Mouse (Mus musculus) stomach, postnatal 0 days (tissue): ENCODE measurements around the gene Insm2. TPM values are rescaled to one million over a fixed set of nuclear protein-coding genes. Genes with fewer than 3 reads are reported as not detected.
A peak's percentile ranks its signal among the peaks of the same experiment; 100 is the strongest.
"Not testable (repeated sequence)": the region's sequence is repeated elsewhere in the genome, so short reads cannot be mapped to it uniquely, and the experiment has no call there.

ENCODE experiments used
- ATAC-seq: fragments of 200-750 bp; cut with Nextera tagmentation; 2 replicates; pipeline ENCODE4 v1.8.0; 2017; ENCODE audit not compliant: low FRiP score, low TSS enrichment
- DNase-seq: peaks from one replicate; pipeline ENCODE4 v3.0.0-alpha.2; 2016; ENCODE audit warnings: low spot score
- H3K27ac ChIP-seq: fragments of 300-500 bp; sonication (generic); replicated peaks from 2 replicates; pipeline ENCODE4 v1.5.1; 2014; ENCODE audit warnings: mild to moderate bottlenecking, control low read depth
- H3K27me3 ChIP-seq: fragments of 300-500 bp; sonication (generic); 2 replicates; pipeline ENCODE4 v1.6.1; 2014; ENCODE audit warnings: low read length; ENCODE audit not compliant: control insufficient read depth, insufficient read depth
- H3K36me3 ChIP-seq: fragments of 300-500 bp; sonication (generic); 2 replicates; pipeline ENCODE4 v1.6.1; 2014; ENCODE audit warnings: low read length, mixed read lengths; ENCODE audit not compliant: control insufficient read depth, insufficient read depth
- H3K4me1 ChIP-seq: fragments of 300-500 bp; sonication (generic); replicated peaks from 2 replicates; pipeline ENCODE4 v1.6.1; 2014; ENCODE audit warnings: antibody characterized with exemption; ENCODE audit not compliant: control insufficient read depth, insufficient read depth
- H3K4me2 ChIP-seq: fragments of 300-500 bp; sonication (generic); replicated peaks from 2 replicates; pipeline ENCODE4 v1.6.1; 2014; ENCODE audit warnings: low read depth, mild to moderate bottlenecking, control low read depth, moderate library complexity
- H3K4me3 ChIP-seq: fragments of 300-500 bp; sonication (generic); 2 replicates; pipeline ENCODE4 v1.5.1; 2014; ENCODE audit warnings: low read depth, low read length, control low read depth
- H3K9ac ChIP-seq: fragments of 300-500 bp; sonication (generic); 2 replicates; pipeline ENCODE4 v1.6.1; 2014; ENCODE audit warnings: mild to moderate bottlenecking, low read length, control low read depth, mixed read lengths
- H3K9me3 ChIP-seq: fragments of 300-500 bp; sonication (generic); 2 replicates; pipeline ENCODE4 v1.6.1; 2016; ENCODE audit warnings: low read length; ENCODE audit not compliant: control insufficient read depth
- CTCF ChIP-seq: IDR thresholded peaks from 2 replicates; pipeline ENCODE4 v1.5.1; 2016; ENCODE audit warnings: antibody characterized with exemption, low read depth, mild to moderate bottlenecking, moderate library complexity
- EP300 ChIP-seq: optimal IDR thresholded peaks from 2 replicates; pipeline ENCODE3; 2016; ENCODE audit warnings: antibody characterized with exemption
- WGBS: fragments of 180-500 bp; shearing (Covaris S2); extraction: QIAGEN DNeasy Blood & Tissue Kit; methylation state at CpG from one replicate; pipeline ENCODE4 v1.1.7; 2014; 5-methylcytosine and 5-hydroxymethylcytosine counted together
- polyA plus RNA-seq: library from polyadenylated mRNA; unstranded; fragments of >200 nt; fragmentation: Nextera tagmentation; extraction: Ambion mirVana; gene quantifications from 2 replicates; pipeline ENCODE4 v1.2.1, GENCODE M21; 2015

Insm2 gene
- polyA plus RNA-seq, result 0.04 and 0.10 TPM in 2 replicates

DNA sequence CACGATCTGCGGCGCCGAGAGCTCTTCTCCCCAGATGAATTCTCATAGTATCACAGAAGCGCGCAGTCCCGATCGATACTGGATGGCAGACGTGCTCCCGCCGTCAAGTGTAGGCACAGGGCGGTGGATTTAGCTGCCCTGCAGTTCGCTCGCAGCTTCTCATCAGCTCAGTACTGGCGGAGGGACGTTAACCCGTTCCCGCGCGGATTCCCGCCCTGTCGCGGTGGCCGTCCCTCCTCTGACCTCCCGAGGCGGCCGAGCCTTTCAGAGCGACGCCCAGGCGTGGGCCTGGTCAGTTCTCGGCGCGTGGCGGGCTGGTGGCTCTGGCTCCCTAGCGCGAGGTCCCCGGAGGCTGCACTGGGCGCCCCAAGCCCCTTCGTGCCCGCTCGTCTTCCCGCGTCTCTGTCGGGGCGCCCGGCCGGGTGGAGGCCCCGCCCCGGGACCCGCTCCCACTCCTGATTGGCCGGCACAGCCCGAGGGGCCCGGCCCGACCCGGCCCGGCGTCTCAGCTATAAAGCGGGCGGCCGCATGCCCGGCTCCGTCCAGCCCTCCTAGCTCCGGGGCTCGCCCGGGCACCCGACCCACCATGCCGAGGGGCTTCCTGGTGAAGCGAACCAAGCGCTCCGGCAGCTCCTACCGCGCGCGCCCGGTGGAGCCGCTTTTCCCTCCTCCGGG lies at the start of gene Insm2:
TSS of gene Insm2 (plus strand) at position 541 of the 675 bp plus-strand sequence.
- 1% methylated on average over 74 of the region's 77 CpGs for WGBS
- TF ChIP-seq CTCF, result no peak
- TF ChIP-seq EP300, result no peak

DNA sequence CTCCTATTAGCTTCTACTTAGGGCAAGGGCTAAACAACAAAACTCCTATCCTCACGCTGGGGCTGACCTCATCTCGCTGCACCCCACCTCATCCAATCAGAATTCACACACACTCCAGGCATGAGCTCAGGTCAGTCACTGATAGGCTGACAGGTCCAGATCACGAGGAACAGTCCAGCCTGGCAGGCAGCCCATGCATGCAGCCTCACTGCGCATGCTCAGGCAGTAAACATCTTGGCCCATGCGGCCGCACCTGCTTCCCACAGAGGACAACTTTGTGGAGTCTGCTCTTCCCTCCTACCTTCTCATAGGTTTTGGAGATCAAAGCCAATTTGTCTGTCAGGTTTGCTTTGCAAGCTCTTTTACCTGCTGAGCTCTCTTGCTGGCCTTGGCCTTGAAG lies 44.3 kb upstream of the Insm2 start:
- H3K9me3 ChIP-seq, H3K36me3 ChIP-seq, DNase-seq, H3K4me3 ChIP-seq, ATAC-seq, H3K4me1 ChIP-seq, H3K27ac ChIP-seq, H3K9ac ChIP-seq, H3K4me2 ChIP-seq, H3K27me3 ChIP-seq: not testable (repeated sequence)
- 77% methylated on average over 6 of the region's 6 CpGs for WGBS

More for the DNA sequence above, at the start of gene Insm2:
- Histone ChIP-seq H3K27ac (no peak within 1 kb of the TSS), H3K9ac (no peak within 1 kb of the TSS), H3K27me3 (peaks cover 19% of the 10 kb centered on the region; the same call in 1 of the 2 replicates), H3K4me1 (peaks cover 5% of the 10 kb centered on the region; the same call in 1 of the 2 replicates), H3K4me2 (peak within 1 kb of the TSS; percentile 61), H3K4me3 (peak within 1 kb of the TSS; percentile 36), H3K36me3 (no peaks in the 10 kb centered on the region), H3K9me3 (no peaks in the 10 kb centered on the region)
- ATAC-seq (peak; percentile 33; the same call in 1 of the 2 replicates), DNase-seq (no peak)

- Histone ChIP-seq H3K27me3 (no peaks in the 10 kb centered on the region), H3K4me2 (no peak overlapping the region), H3K9ac (no peak overlapping the region), H3K36me3 (no peaks in the 10 kb centered on the region), H3K9me3 (no peaks in the 10 kb centered on the region), H3K4me3 (no peak overlapping the region), H3K27ac (no peak overlapping the region), H3K4me1 (no peaks in the 10 kb centered on the region)
- 79% methylated on average over 6 of the region's 6 CpGs for WGBS
- TF ChIP-seq EP300 (no peak), CTCF (no peak)
- ATAC-seq (no peak), DNase-seq (no peak)
Observed at GRCm38 (mm10) chr12:55557866-55558265, 41.4 kb upstream of the Insm2 start.

GRCm38 (mm10) chr12:55559184-55559855 lies 39.9 kb upstream of the Insm2 start:
- no peak; the same call in 1 of the 2 replicates for ATAC-seq
- 89% methylated on average over 12 of the region's 12 CpGs for WGBS
- H3K4me3 ChIP-seq, result no peak overlapping the region
- no peak overlapping the region for H3K9ac ChIP-seq
- no peaks in the 10 kb centered on the region for H3K4me1 ChIP-seq
- H3K36me3 ChIP-seq, result no peaks in the 10 kb centered on the region
- no peak for DNase-seq
- no peak for TF ChIP-seq CTCF
- no peak for TF ChIP-seq EP300
- H3K9me3 ChIP-seq, result no peaks in the 10 kb centered on the region
- H3K4me2 ChIP-seq, result no peak overlapping the region
- no peaks in the 10 kb centered on the region for H3K27me3 ChIP-seq
- H3K27ac ChIP-seq, result no peak overlapping the region

GRCm38 (mm10) chr12:55560025-55560690 lies 39.1 kb upstream of the Insm2 start:
- Histone ChIP-seq H3K4me1 (no peaks in the 10 kb centered on the region), H3K9me3 (no peaks in the 10 kb centered on the region), H3K27ac (no peak overlapping the region), H3K4me3 (peak overlapping the region; percentile 37), H3K4me2 (peak overlapping the region; percentile 59), H3K36me3 (no peaks in the 10 kb centered on the region), H3K27me3 (no peaks in the 10 kb centered on the region), H3K9ac (peak overlapping the region; percentile 41; the same call in 1 of the 2 replicates)
- ATAC-seq (peak; percentile 67), DNase-seq (peak; percentile 56)
- WGBS, result 12% methylated on average over 19 of the region's 19 CpGs
- no peak for TF ChIP-seq CTCF
- no peak for TF ChIP-seq EP300

- no peaks in the 10 kb centered on the region for H3K4me1 ChIP-seq
- ATAC-seq, result no peak
- 88% methylated on average over 3 of the region's 3 CpGs for WGBS
- H3K27me3 ChIP-seq, result no peaks in the 10 kb centered on the region
- no peak for DNase-seq
- TF ChIP-seq CTCF, result no peak
- H3K4me2 ChIP-seq, result no peak overlapping the region
- no peak overlapping the region for H3K4me3 ChIP-seq
- no peaks in the 10 kb centered on the region for H3K9me3 ChIP-seq
- H3K36me3 ChIP-seq, result no peaks in the 10 kb centered on the region
- H3K27ac ChIP-seq, result no peak overlapping the region
- no peak overlapping the region for H3K9ac ChIP-seq
Observed at GRCm38 (mm10) chr12:55563742-55564141, 35.5 kb upstream of the Insm2 start.
